Comparison of ENCODE assay signal across 10 mouse cellular contexts in genomic region chr10:18430141-18430540, GRCm38 (mm10).
A peak's percentile ranks its signal among the peaks of the same experiment; 100 is the strongest.
DNase-seq lines count a peak whose midpoint lies in the region; ATAC-seq and TF ChIP-seq lines count a peak whose summit lies in the region.
"Had no signal": no experiment of that assay in that cellular context is flagged by ENCODE, and none has a peak within 500 bp of the region (broad histone marks: within the 10 kb centered on the region; RNA-seq: fewer than 3 reads in every experiment).

No protein-coding gene starts in this region.

- H3K4me3 ChIP-seq in embryonic facial prominence, embryonic 11.5 days (ENCODE audit: low read depth, low read length) = no peak overlapping the region
- H3K4me3 ChIP-seq in embryonic facial prominence, embryonic 10.5 days = no peak overlapping the region
- no peak overlapping the region for H3K4me3 ChIP-seq in lung, postnatal 0 days (ENCODE audit: low read depth, low read length)
- no peak overlapping the region for H3K4me3 ChIP-seq in stomach, embryonic 15.5 days (replicated peaks)

- 74% methylated on average over 8 of the region's 8 CpGs for WGBS in embryonic facial prominence, embryonic 11.5 days
- 74% methylated on average over 8 of the region's 8 CpGs for WGBS in embryonic facial prominence, embryonic 10.5 days
- 53% methylated on average over 8 of the region's 8 CpGs for WGBS in lung, postnatal 0 days
- WGBS in stomach, embryonic 15.5 days = 64% methylated on average over 8 of the region's 8 CpGs

- H3K9me3 ChIP-seq in embryonic facial prominence, embryonic 11.5 days (replicated peaks; ENCODE audit: control insufficient read depth, low read length) = no peaks in the 10 kb centered on the region; the same call in 1 of the 2 replicates
- H3K9me3 ChIP-seq in embryonic facial prominence, embryonic 10.5 days = peaks cover 9% of the 10 kb centered on the region; the same call in 1 of the 2 replicates
- H3K9me3 ChIP-seq in lung, postnatal 0 days (ENCODE audit: low read length) = no peaks in the 10 kb centered on the region
- no peaks in the 10 kb centered on the region for H3K9me3 ChIP-seq in stomach, embryonic 15.5 days

- peak; percentile 49 for TF ChIP-seq EP300 in lung, postnatal 0 days (IDR thresholded peaks at IDR 0.05)

- no peak overlapping the region for H3K9ac ChIP-seq in embryonic facial prominence, embryonic 11.5 days (replicated peaks; ENCODE audit: low read length)
- no peak overlapping the region for H3K9ac ChIP-seq in lung, postnatal 0 days (replicated peaks; ENCODE audit: low read depth)
- H3K9ac ChIP-seq in stomach, embryonic 15.5 days = no peak overlapping the region

- no peak for TF ChIP-seq CTCF in lung, postnatal 0 days (IDR thresholded peaks at IDR 0.05)

- DNase-seq in embryonic facial prominence, embryonic 11.5 days (ENCODE audit: low spot score) = no peak
- DNase-seq in embryonic facial prominence, embryonic 10.5 days (ENCODE audit: low spot score) = no peak
- DNase-seq in lung, postnatal 0 days (ENCODE audit: low spot score) = peak; percentile 46
- DNase-seq in lung, postnatal 36 days = no peak
- DNase-seq in kidney, postnatal 4 days = peak; percentile 22 to 42
- DNase-seq in gastrocnemius, adult 8-10 months (ENCODE audit: low spot score in 2 of 2) = no peak
- no peak for DNase-seq in cerebellum, adult 8-10 months
- DNase-seq: adrenal gland, postnatal 10 days; embryo, embryonic 11 days had no signal

- H3K36me3 ChIP-seq in embryonic facial prominence, embryonic 11.5 days (replicated peaks; ENCODE audit: control insufficient read depth, insufficient read depth, low read depth, low read length) = no peaks in the 10 kb centered on the region
- H3K36me3 ChIP-seq in embryonic facial prominence, embryonic 10.5 days (replicated peaks) = peaks cover 38% of the 10 kb centered on the region
- no peaks in the 10 kb centered on the region for H3K36me3 ChIP-seq in lung, postnatal 0 days (ENCODE audit: insufficient read depth, low read length)
- H3K36me3 ChIP-seq in stomach, embryonic 15.5 days = no peaks in the 10 kb centered on the region

- no peaks in the 10 kb centered on the region for H3K4me1 ChIP-seq in embryonic facial prominence, embryonic 11.5 days (ENCODE audit: control insufficient read depth, insufficient read depth, low read length)
- H3K4me1 ChIP-seq in embryonic facial prominence, embryonic 10.5 days = peaks cover 30% of the 10 kb centered on the region
- no peaks in the 10 kb centered on the region for H3K4me1 ChIP-seq in lung, postnatal 0 days (ENCODE audit: insufficient read depth, low read depth, low read length)
- 0 out of 2 replicates have a peak, but pooled peaks cover 3% of the 10 kb centered on the region for H3K4me1 ChIP-seq in stomach, embryonic 15.5 days

- no peak overlapping the region for H3K27ac ChIP-seq in embryonic facial prominence, embryonic 11.5 days (replicated peaks; ENCODE audit: low read depth, low read length)
- no peak overlapping the region for H3K27ac ChIP-seq in embryonic facial prominence, embryonic 10.5 days (replicated peaks)
- H3K27ac ChIP-seq in lung, postnatal 0 days (ENCODE audit: low read length) = peak overlapping the region; percentile 35; the same call in 1 of the 2 replicates
- H3K27ac ChIP-seq in stomach, embryonic 15.5 days = peak overlapping the region; percentile 74; the same call in 1 of the 2 replicates

- H3K4me2 ChIP-seq in embryonic facial prominence, embryonic 11.5 days (ENCODE audit: low read depth, low read length) = no peak overlapping the region
- no peak overlapping the region for H3K4me2 ChIP-seq in lung, postnatal 0 days (replicated peaks; ENCODE audit: low read depth, low read length)
- H3K4me2 ChIP-seq in stomach, embryonic 15.5 days = no peak overlapping the region

- H3K27me3 ChIP-seq in embryonic facial prominence, embryonic 11.5 days (ENCODE audit: control insufficient read depth, insufficient read depth, low read length) = no peaks in the 10 kb centered on the region
- no peaks in the 10 kb centered on the region for H3K27me3 ChIP-seq in embryonic facial prominence, embryonic 10.5 days (replicated peaks; ENCODE audit: low read depth, poor library complexity, severe bottlenecking)
- H3K27me3 ChIP-seq in lung, postnatal 0 days (replicated peaks; ENCODE audit: insufficient read depth, low read length) = no peaks in the 10 kb centered on the region
- no peaks in the 10 kb centered on the region for H3K27me3 ChIP-seq in stomach, embryonic 15.5 days (replicated peaks)

- ATAC-seq in embryonic facial prominence, embryonic 11.5 days (replicated peaks; ENCODE audit: insufficient number of reproducible peaks, low FRiP score, low TSS enrichment, low read depth) = 0 out of 2 replicates have a peak, but pooled peaks have one; percentile 32
- peak; percentile 71 for ATAC-seq in lung, postnatal 0 days
- peak; percentile 37; the same call in 1 of the 2 replicates for ATAC-seq in stomach, embryonic 15.5 days (ENCODE audit: insufficient read depth, low FRiP score, low read depth)

Comparison
In these comparisons a context has a peak if more than half of its experiments do, and no peak if none do; other contexts are left out.
1. DNase-seq: peak in lung, postnatal 0 days (single experiment) and kidney, postnatal 4 days (2 of 2); none in embryonic facial prominence, embryonic 11.5 days (single experiment), embryonic facial prominence, embryonic 10.5 days (single experiment), lung, postnatal 36 days (single experiment), gastrocnemius, adult 8-10 months (0 of 2) and cerebellum, adult 8-10 months (single experiment).
2. H3K27ac ChIP-seq: peak in lung, postnatal 0 days (single experiment) and stomach, embryonic 15.5 days (single experiment); none in embryonic facial prominence, embryonic 11.5 days (single experiment) and embryonic facial prominence, embryonic 10.5 days (single experiment).
3. Peak in every context shown above with its lines, with median percentiles within 50 percentile points of each other: ATAC-seq.